Mouse (Mus musculus) olfactory bulb, adult 2 months (tissue): Measurements from ENCODE around the gene Map3k20.

Source experiments
- CTCF ChIP-seq: fragments of 200-500 bp; IDR thresholded peaks from 2 replicates; pipeline ENCODE4 v1.5.1; 2012; ENCODE audit warnings: low read depth, mild to moderate bottlenecking, low read length, moderate library complexity; ENCODE audit not compliant: insufficient read depth
- POLR2A ChIP-seq: fragments of 200-500 bp; IDR thresholded peaks from 2 replicates; pipeline ENCODE4 v1.6.1; 2012; ENCODE audit warnings: mild to moderate bottlenecking, low read depth, low read length, moderate library complexity; ENCODE audit not compliant: insufficient read depth

GRCm38 (mm10) chr2:72479818-72480217, 194.4 kb downstream of the Map3k20 start:
- no peak for TF ChIP-seq CTCF
- TF ChIP-seq POLR2A, result no peak
